Mouse (Mus musculus) urinary bladder, postnatal 14 days (tissue): Measurements from ENCODE around the gene Usp8.

Experiments used
- DNase-seq: peaks from one replicate; pipeline ENCODE4 v3.0.0; 2021; ENCODE audit warnings: low spot score

Gene Usp8

GRCm38 (mm10) chr2:126706759-126707437 is at the start of gene Usp8:
Usp8 (plus strand) TSS chr2:126707328.
- DNase-seq: peak; percentile 98

- no peak for DNase-seq
Measured at GRCm38 (mm10) chr2:126663481-126663880, 43.6 kb upstream of the Usp8 start.

DNA sequence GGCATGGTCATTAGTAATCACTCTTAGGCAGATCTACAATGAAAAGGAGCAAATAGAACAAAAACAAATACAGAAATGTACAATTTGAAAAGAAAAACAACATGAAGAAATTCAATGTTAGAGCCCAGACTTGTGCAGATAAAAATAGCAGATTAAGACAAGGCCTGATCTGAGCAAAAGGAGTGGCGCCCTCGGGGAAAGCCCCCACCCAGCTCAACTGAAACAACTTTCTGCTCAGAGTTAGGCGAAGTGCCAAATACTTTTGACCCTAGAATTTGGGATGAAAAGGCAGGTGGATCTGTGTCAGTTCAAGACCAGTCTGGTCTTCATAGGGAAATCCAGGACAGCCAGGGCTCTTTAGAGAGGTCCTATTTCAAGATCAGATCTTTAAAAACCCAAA is 41.1 kb upstream of the Usp8 start:
- no peak for DNase-seq

DNA sequence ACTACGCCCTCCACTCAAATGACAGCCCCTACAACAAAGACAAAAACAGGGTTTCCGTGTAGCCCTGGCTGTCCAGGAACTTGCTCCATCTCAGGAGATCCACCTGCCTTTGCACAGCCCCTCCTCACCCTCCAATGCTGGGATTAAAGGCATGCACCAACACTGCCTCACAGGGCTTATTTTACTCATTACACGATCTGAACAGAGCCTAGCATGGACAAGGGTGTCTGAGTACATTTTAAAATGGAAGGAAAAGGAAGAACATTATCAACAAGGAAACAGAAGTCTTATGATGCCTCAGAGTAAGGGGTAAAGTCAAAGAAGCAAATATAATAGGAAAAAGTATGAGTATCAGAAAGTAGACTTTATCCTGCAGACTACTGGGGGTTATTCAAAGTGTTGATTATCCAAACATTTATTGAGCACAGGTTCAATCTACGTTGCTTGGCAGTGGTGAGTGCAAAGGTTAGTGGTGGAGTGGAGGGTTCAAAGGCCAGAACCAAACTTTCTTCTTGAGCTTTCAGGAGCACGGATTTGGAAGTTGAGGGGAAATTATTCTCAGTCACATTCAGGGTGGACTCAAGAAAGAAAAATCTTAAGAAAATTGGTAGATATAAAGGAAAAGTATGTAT is 38.4 kb upstream of the Usp8 start:
- DNase-seq: no peak

- DNase-seq: no peak
Measured at GRCm38 (mm10) chr2:126673317-126674242, 33.5 kb upstream of the Usp8 start.

DNA sequence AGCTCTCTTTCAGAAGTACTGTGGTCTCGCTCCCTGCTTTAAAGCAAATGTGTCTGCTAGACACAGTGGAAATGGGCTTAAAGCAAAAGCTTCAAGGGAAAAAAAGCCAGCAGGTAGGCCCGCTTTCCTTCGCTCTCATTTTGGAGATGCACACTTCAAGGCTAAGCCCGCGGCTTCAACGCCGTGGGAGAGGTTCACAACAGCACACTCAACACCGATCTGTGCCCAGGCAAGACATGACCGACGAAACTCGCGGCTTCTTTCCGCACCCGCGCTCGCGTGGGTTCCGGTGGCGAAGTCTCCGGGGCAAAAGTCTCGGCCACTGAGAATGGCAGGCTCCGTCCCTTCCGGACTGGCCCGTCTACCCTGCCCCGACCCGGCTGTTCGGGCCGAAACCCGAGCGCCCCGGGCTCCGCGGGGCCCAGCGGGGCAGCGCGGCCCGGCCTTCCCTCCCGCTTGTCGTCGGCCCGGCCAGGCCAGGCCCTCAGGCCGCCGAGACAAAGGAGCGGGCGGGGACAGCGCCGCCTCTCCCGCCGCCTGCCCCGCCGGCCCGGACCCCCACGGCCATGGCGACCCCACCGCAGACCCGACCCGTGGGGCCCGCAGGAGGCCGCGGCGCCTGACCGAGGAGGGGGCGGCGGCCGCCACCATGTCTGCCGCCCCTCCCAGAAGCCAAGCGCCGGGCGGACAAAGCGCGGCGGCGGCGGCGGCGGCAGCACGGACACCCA is 32.5 kb upstream of the Usp8 start:
- peak; percentile 38 for DNase-seq

DNA sequence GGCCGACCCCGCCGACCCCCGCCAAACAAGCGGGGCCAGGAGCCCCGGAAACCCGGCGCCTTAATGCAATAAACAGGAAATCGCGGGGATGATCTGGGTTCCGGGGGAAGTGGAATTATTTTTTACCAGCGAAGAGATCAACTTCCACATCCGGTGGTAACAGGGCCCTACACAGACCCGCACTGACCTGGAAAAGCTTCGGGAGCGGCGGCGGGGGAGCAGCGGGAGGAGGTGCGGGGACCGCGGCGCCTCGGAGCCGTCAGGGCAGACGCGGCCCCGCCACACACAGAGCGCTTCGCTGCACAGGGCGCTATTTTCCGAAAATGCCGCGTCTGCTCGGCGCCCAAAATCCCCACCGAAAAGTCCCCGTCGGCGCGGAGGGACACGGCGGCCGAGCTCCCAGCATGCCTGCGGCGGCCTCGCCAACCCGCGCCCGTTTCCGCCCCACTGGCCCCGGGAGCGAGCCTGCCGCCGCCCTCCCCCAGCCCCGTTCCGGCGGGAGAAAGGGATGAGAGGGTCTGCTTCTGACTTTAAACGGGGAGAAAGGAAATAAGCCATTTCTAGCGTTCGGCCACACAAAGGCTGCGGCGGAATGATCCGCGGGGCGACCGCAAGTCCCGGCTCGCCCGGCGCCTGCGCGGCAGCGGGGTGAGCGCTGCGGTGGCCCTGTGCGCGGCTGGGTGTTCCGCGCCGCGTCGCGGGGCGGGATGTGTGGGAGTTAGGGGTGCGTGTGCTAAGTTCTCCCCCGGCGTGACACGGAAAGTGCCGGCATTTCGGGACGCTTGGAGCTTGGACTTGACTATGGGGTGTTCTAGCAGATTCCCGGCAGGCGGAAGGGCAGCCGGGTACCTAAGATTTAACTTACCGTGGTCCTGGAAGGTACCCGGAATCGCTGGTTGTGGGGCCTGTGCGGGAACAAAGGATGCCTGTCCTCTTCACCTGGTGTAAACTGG is 31.7 kb upstream of the Usp8 start:
- DNase-seq: peak; percentile 85

GRCm38 (mm10) chr2:126676122-126676515 is 31.0 kb upstream of the Usp8 start, which contains the start of gene Gabpb1:
Gabpb1 (minus strand) TSS chr2:126676337.
- no peak for DNase-seq

DNA sequence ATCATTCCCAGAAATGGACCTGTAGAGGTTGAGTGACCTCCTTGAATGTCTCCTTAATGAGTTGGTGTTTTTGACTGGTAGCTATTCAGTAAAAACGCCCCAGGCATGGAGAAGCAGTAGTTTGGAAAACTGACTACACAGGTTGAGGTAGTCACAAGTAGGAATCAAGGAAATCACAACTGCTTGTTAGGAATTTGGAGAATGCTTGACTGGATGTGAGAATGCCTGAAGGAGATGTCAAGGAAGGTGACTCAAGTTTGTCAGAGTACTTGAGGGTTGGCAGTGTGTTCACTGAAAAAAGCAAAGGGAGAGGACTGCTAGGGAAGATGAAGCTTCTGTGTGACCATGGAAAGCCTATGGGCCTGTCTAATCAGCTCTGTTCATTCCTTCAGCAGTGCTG is 29.8 kb upstream of the Usp8 start:
- DNase-seq: no peak

GRCm38 (mm10) chr2:126682333-126682732 is 24.8 kb upstream of the Usp8 start:
- no peak for DNase-seq

- DNase-seq: no peak
Measured at GRCm38 (mm10) chr2:126682937-126683336, 24.2 kb upstream of the Usp8 start.

DNA sequence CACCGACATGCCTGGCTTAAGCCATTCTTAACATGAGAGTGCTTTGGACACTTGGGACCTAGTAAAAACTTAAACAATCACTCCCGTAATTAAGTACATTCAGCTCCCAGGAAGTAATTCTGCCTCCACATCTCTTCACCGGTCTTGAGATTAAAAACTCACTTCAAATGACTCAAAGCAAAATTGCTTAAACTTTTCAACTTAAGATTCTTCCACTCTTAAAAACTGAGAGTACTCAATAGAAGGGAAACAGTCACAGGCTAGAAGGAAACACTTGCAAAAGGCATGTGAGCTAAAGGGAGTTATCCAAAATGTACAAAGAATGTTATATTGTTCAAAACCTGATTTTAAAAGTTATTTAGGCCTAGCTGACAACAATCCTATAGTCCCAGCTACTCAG is 15.8 kb upstream of the Usp8 start:
- DNase-seq: no peak

GRCm38 (mm10) chr2:126695285-126695684 is 11.8 kb upstream of the Usp8 start:
- no peak for DNase-seq

GRCm38 (mm10) chr2:126707438-126707779 is 281 bp downstream of the Usp8 start:
- no peak for DNase-seq

DNA sequence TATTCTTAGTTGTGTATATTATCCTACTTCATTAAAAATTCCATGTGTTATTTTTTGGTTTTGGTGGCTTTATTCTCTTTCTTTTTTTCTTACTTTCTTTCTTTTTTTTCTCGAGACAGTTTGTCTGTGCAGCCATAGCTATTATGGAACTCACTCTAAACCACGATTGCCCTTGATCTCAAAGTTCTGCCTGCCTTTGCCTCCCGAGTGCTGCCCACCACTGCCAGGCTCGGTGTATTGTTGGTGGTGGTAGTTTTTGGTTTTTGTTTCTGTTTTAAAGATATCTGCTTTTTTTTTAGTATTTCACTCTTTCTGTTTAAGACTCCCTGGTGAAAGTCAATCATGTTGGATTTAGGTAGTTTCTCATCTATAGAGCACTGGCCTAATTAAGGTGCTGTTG is 1.2 kb downstream of the Usp8 start:
- no peak for DNase-seq

- no peak for DNase-seq
Measured at GRCm38 (mm10) chr2:126712526-126712925, 5.4 kb downstream of the Usp8 start.

DNA sequence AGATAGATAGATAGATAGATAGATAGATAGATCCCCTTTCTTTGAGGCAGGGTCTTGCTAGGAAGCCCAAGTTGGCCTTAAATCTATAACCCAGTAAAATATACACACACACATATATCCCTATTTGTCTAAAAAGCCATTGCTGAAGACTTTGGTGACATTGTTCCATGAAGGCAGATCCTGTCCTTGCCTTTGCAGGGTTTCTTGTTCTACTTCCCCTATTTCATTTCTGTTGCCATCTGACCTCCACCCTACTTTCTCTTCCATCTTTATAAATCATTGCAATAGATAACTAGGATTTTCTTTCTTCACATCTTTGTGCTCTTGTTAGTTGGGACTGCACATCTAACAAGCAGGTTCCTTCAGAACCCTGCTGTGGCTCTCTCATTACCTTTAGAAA is 5.8 kb downstream of the Usp8 start:
- no peak for DNase-seq

GRCm38 (mm10) chr2:126729207-126729606 is 22.1 kb downstream of the Usp8 start:
- DNase-seq: no peak

DNA sequence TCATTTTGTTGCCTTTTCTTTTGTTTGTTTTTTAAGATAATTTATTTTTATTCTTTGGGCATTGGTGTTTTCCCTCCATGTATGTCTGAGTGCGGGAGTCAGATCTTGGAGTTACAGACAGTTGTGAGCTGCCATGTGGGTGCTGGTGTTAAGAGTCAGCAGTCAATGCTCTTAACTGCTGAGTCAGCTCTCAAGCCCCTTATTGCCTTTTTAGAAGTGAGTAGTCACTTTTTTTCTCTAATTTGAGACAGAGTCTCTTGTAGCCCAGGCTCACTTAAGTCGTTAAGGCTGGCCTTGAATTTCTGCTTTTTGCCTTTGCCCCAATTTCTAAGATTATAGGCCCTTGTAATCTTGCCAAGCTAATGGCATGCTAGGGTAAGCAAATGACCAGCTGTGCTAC is 23.4 kb downstream of the Usp8 start:
- DNase-seq: no peak

DNA sequence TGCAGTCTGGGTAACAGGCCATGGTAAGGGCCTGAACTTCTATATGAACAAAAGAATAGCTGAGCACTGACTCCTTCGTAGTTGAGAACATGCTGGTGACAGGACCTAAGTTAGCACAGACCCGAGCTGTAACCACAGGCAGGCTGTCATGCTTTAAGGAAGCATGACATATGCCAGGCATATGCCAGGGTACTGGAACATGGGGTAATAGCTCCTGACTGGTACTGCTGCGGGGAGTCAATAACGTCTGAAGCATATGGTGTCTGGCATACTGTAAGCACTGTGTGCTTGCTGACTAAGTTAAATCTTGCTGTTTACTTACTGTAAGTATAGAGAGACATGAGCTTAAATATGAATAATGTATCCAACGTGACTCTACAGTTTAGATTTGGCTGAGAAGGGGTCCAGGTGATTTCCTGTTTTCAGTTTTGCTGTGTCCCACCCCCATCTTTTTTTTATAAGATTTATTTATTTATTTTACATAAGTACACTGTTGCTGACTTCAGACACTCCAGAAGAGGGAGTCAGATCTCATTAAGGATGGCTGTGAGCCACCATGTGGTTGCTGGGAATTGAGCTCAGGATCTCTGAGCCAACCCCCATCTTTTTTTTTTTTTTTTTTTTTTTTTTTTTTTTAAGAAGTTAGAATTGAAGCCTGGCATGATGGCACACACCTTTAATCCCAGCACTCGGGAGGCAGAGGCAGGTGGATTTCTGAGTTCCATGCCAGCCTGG is 28.4 kb downstream of the Usp8 start:
- DNase-seq: no peak
